ENCODE assay signal across 8 mouse cellular contexts in the genomic region with DNA sequence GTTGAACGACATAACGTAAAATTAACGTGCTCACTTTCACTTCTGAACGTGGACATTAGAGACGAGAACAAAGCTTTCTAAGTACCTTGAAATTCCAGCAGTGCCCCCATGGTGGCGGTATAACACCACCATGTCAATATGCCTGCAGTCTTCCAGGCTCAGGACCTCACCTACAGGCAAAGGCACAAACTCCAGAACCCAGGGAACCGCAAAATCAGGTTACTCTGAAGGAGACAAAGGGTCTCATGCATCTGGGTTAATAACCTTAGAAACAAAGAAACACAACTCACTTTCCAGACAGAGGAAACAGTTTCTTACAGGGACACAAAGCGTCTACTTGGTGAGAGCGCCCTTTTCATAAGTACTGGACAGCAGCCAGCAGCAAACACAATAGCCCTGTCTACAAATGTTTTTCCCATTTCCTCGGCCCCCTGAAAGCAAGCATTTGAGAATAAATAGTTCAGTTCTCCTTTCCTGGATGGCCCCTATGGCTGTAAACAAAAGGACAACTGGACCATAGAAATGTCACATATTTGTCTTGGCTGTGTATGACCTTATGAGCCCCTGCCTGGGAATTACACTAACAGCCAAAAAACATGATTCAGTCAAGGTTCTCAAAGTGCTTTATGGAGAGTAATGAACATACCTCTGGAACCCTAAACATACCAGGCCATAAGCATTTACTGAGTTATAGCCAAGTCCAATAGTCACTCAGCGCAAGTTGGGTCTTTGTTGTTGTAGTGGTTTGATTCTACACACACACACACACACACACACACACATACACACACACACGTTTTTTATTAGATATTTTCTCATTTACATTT. TPM values are rescaled to one million over a fixed set of nuclear protein-coding genes. Genes with fewer than 3 reads are reported as not detected.
DNase-seq lines count a peak whose midpoint lies in the region; ATAC-seq and TF ChIP-seq lines count a peak whose summit lies in the region.

No protein-coding gene starts in this region.

- peak overlapping the region; percentile 53 for H3K4me2 ChIP-seq in lung, postnatal 0 days (replicated peaks; ENCODE audit: low read depth, low read length)

- no peaks in the 10 kb centered on the region for H3K36me3 ChIP-seq in hindbrain, embryonic 10.5 days
- no peaks in the 10 kb centered on the region for H3K36me3 ChIP-seq in lung, postnatal 0 days (ENCODE audit: insufficient read depth, low read length)

- H3K27ac ChIP-seq in hindbrain, embryonic 10.5 days: peak overlapping the region; percentile 83
- peak overlapping the region; percentile 52; the same call in 1 of the 2 replicates for H3K27ac ChIP-seq in lung, postnatal 0 days (ENCODE audit: low read length)

- peak overlapping the region; percentile 37 for H3K4me3 ChIP-seq in hindbrain, embryonic 10.5 days
- peak overlapping the region; percentile 24; the same call in 1 of the 2 replicates for H3K4me3 ChIP-seq in lung, postnatal 0 days (ENCODE audit: low read depth, low read length)

- TF ChIP-seq CTCF in lung, postnatal 0 days (IDR thresholded peaks at IDR 0.05): peak; percentile 99

- no peaks in the 10 kb centered on the region; the same call in 1 of the 2 replicates for H3K4me1 ChIP-seq in hindbrain, embryonic 10.5 days (replicated peaks)
- H3K4me1 ChIP-seq in lung, postnatal 0 days (ENCODE audit: insufficient read depth, low read depth, low read length): no peaks in the 10 kb centered on the region

- 30% methylated on average over 12 of the region's 12 CpGs for WGBS in hindbrain, embryonic 10.5 days
- WGBS in lung, postnatal 0 days: 10% methylated on average over 12 of the region's 12 CpGs

- ATAC-seq in frontal cortex, adult (ENCODE audit: low TSS enrichment): peak; percentile 85
- peak; percentile 92 for ATAC-seq in lung, postnatal 0 days

- peak; percentile 94 for TF ChIP-seq EP300 in lung, postnatal 0 days (IDR thresholded peaks at IDR 0.05)

- 0 out of 2 replicates have a peak overlapping the region, but pooled peaks have one; percentile 23 for H3K9ac ChIP-seq in lung, postnatal 0 days (replicated peaks; ENCODE audit: low read depth)

- no peaks in the 10 kb centered on the region; the same call in 1 of the 2 replicates for H3K27me3 ChIP-seq in hindbrain, embryonic 10.5 days (ENCODE audit: insufficient read depth, poor library complexity, severe bottlenecking)
- no peaks in the 10 kb centered on the region for H3K27me3 ChIP-seq in lung, postnatal 0 days (replicated peaks; ENCODE audit: insufficient read depth, low read length)

- H3K9me3 ChIP-seq in hindbrain, embryonic 10.5 days: no peaks in the 10 kb centered on the region
- H3K9me3 ChIP-seq in lung, postnatal 0 days (ENCODE audit: low read length): no peaks in the 10 kb centered on the region

- peak; percentile 57 for DNase-seq in MEL-GATA-1-ER (ENCODE audit: extremely low read depth, low read depth)
- peak; percentile 83 for DNase-seq in cerebellum, adult 8-10 months
- DNase-seq in hindbrain, embryonic 10.5 days (ENCODE audit: low spot score): peak; percentile 86
- peak; percentile 71 for DNase-seq in layer of hippocampus, adult 9-11 months
- DNase-seq in lung, postnatal 0 days (ENCODE audit: low spot score): peak; percentile 91
- DNase-seq in ovary, postnatal 14 days (ENCODE audit: low spot score): peak; percentile 79
- peak; percentile 81 for DNase-seq in thymus, postnatal 14 days

RNA-seq across cellular contexts. Expression of gene Gclc, which starts 52.7 kb away (rescaled TPM):
- polyA plus RNA-seq in hindbrain, embryonic 10.5 days (2016; fragmentation: Nextera tagmentation; extraction: Ambion mirVana): 13.9 and 17.4 TPM in 2 replicates
- 40.8 and 71.8 TPM in 2 replicates for polyA plus RNA-seq in lung, postnatal 0 days (2015; fragmentation: Nextera tagmentation; extraction: Ambion mirVana)

Comparison
In these comparisons a context has a peak if more than half of its experiments do, and no peak if none do; other contexts are left out.
1. Peak in every context shown above with its lines: DNase-seq, ATAC-seq, H3K4me3 ChIP-seq and H3K27ac ChIP-seq.